Comparison of ENCODE assay signal across 18 mouse cellular contexts in genomic region chr2:91377038-91377437, GRCm38 (mm10).
DNase-seq lines count a peak whose midpoint lies in the region; ATAC-seq and TF ChIP-seq lines count a peak whose summit lies in the region.
"Had no signal": no experiment of that assay in that cellular context is flagged by ENCODE, and none has a peak within 500 bp of the region (broad histone marks: within the 10 kb centered on the region; RNA-seq: fewer than 3 reads in every experiment).

No protein-coding gene starts in this region.

- no peaks in the 10 kb centered on the region for H3K9me3 ChIP-seq in limb, embryonic 12.5 days
- H3K9me3 ChIP-seq in limb, embryonic 10.5 days (replicated peaks), result no peaks in the 10 kb centered on the region
- H3K9me3 ChIP-seq: heart, embryonic 15.5 days had no signal

- 27% methylated on average over 7 of the region's 7 CpGs for WGBS in limb, embryonic 12.5 days
- 40% methylated on average over 7 of the region's 7 CpGs for WGBS in limb, embryonic 10.5 days

- H3K4me1 ChIP-seq in limb, embryonic 12.5 days (replicated peaks), result peaks cover 8% of the 10 kb centered on the region
- peaks cover 8% of the 10 kb centered on the region for H3K4me1 ChIP-seq in limb, embryonic 10.5 days

- TF ChIP-seq CTCF in gastrocnemius, adult 2 months (IDR thresholded peaks at IDR 0.05), result no peak

- H3K4me3 ChIP-seq in gastrocnemius, adult 2 months, result no peak overlapping the region
- H3K4me3 ChIP-seq in limb, embryonic 12.5 days (replicated peaks), result no peak overlapping the region
- no peak overlapping the region for H3K4me3 ChIP-seq in limb, embryonic 10.5 days
- H3K4me3 ChIP-seq: heart, embryonic 15.5 days; left cerebral cortex, adult 2 months had no signal

- ATAC-seq in limb, embryonic 12.5 days (ENCODE audit: insufficient number of reproducible peaks, insufficient read depth, low FRiP score, low TSS enrichment, low read depth), result no peak
- ATAC-seq: forebrain, postnatal 0 days had no signal

- H3K4me2 ChIP-seq in limb, embryonic 12.5 days, result no peak overlapping the region
- H3K4me2 ChIP-seq: heart, embryonic 15.5 days; liver, embryonic 11.5 days had no signal

- H3K27ac ChIP-seq in gastrocnemius, adult 2 months, result peak overlapping the region; percentile 46
- peak overlapping the region; percentile 4; the same call in 1 of the 2 replicates for H3K27ac ChIP-seq in limb, embryonic 12.5 days
- no peak overlapping the region for H3K27ac ChIP-seq in limb, embryonic 10.5 days
- H3K27ac ChIP-seq: heart, embryonic 15.5 days; left cerebral cortex, adult 2 months had no signal

- no peaks in the 10 kb centered on the region for H3K36me3 ChIP-seq in limb, embryonic 12.5 days
- H3K36me3 ChIP-seq in limb, embryonic 10.5 days, result peaks cover 4% of the 10 kb centered on the region; the same call in 1 of the 2 replicates
- H3K36me3 ChIP-seq: heart, embryonic 15.5 days had no signal

- no peak for DNase-seq in gastrocnemius, adult 2 months
- DNase-seq in gastrocnemius, adult 18-20 months (ENCODE audit: low spot score), result no peak
- DNase-seq in limb, embryonic 10.5 days (ENCODE audit: low spot score), result no peak
- peak; percentile 34 for DNase-seq in embryo, embryonic 10.5 days (ENCODE audit: low spot score)
- DNase-seq in kidney, postnatal 36 days, result peak; percentile 32
- DNase-seq in right cerebral cortex, postnatal 36 days (ENCODE audit: low spot score in 2 of 2), result no peak
- no peak for DNase-seq in frontal cortex, postnatal 25 days (ENCODE audit: low spot score in 2 of 2)
- DNase-seq: B cell, adult 2 months; cerebellum, adult 11-12 months; forebrain, postnatal 0 days; gastrocnemius, postnatal 36 days; lung, postnatal 10 days; right cerebral cortex, postnatal 25 days; thymus, postnatal 25 days had no signal

- intact Hi-C loops in gastrocnemius, adult 2 months (cut with DNase I), result no loop called here

- no peaks in the 10 kb centered on the region for H3K27me3 ChIP-seq in limb, embryonic 12.5 days
- no peaks in the 10 kb centered on the region for H3K27me3 ChIP-seq in limb, embryonic 10.5 days (ENCODE audit: low read depth, poor library complexity, severe bottlenecking)
- H3K27me3 ChIP-seq: heart, embryonic 15.5 days had no signal

- H3K9ac ChIP-seq in limb, embryonic 12.5 days (replicated peaks), result no peak overlapping the region
- H3K9ac ChIP-seq: forebrain, postnatal 0 days; heart, embryonic 15.5 days had no signal

Comparison
In these comparisons a context has a peak if more than half of its experiments do, and no peak if none do; other contexts are left out.
1. DNase-seq: peak in embryo, embryonic 10.5 days (single experiment) and kidney, postnatal 36 days (2 of 2); none in gastrocnemius, adult 2 months (single experiment), gastrocnemius, adult 18-20 months (single experiment), limb, embryonic 10.5 days (single experiment), right cerebral cortex, postnatal 36 days (0 of 2) and frontal cortex, postnatal 25 days (0 of 2).